Mouse (Mus musculus): ENCODE results near the gene Ptafr. TPM values are rescaled to one million over a fixed set of nuclear protein-coding genes. Genes with fewer than 3 reads are reported as not detected.
"Not testable (repeated sequence)": the region's sequence is repeated elsewhere in the genome, so short reads cannot be mapped to it uniquely, and the experiment has no call there.

Gene Ptafr
- polyA plus RNA-seq, 1 experiment from 2014 or later = 1.1 TPM

DNA sequence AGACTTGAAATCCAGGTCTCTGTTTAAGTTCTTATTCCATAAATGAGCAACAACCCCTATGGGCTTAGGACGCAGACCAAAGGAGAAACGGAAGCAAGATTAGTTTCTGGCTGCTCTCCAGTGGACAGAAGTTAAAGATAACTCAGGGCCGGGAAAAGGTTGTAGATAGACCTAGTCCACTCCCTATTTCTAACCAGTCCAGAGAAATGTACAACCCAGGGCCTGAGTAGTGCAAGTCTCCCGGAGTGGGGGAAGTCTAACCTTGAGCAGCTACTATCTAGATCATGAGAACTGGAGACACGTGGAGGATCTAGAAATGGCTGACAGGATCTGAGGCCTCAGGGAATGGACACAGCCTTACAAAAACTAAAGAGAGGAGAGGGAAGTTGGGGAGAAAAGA, 31.4 kb upstream of the Ptafr start:
- H3K4me1 ChIP-seq = peaks cover 28% of the 10 kb centered on the region
- WGBS = 10% methylated on average over 5 of the region's 5 CpGs
- H3K4me2 ChIP-seq = peak overlapping the region; percentile 77
- H3K36me3 ChIP-seq = peaks cover 12% of the 10 kb centered on the region
- no peaks in the 10 kb centered on the region for H3K27me3 ChIP-seq
- no peaks in the 10 kb centered on the region for H3K9me3 ChIP-seq
- peak overlapping the region; percentile 95 for H3K27ac ChIP-seq
- H3K9ac ChIP-seq = peak overlapping the region; percentile 70
- ATAC-seq (ENCODE audit: insufficient number of reproducible peaks, low FRiP score, low TSS enrichment, low read depth) = no peak
- peak overlapping the region; percentile 78 for H3K4me3 ChIP-seq

DNA sequence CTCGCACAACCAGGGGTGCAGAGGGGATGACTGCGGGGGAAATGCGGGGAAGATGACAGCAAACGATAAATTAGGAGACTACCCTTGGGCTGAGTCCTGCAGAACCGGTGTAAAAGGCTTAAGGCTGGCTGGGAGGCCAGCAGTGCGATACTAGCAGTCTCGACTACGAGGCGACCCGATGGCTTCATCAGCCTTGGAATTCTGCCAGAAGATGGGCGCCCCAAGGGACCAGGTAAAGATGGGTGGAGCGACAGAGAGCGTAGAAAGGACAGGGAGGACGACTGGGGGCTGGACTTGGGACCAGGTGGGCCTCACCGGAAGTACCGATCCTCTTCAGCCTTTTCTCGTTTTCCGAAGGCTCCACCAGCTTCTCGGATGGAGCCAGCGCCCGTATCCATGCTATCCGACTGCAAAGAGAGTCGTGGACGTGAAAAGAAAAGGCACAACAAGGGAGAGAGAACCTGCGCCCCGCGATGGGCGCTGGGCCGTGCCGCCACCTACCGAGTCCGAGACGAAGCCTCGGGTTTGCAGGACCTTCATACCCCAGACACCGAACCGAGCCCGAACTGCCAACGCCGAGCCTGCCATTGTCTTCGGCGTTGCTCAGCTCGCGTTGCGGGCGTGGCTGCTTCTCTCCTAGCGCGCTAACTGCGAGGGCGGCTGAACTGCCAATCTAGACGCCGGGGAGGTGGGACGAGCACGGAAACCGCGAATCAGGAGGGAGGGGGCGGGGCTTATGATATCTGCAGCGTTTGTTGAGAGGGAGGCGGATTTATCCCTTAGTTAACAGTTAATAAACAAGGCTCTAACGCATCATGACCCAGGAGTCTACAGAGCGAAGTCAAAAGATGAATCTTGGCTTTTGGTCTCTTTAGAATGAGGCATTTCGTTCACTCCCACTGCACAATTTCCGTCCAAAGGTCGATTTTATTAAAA, 30.6 kb upstream of the Ptafr start, which contains the start of gene Atpif1:
TSS of gene Atpif1 (minus strand) at position 679 of the 936 bp plus-strand sequence.
- under 1% methylated on average over 63 of the region's 63 CpGs for WGBS
- peak; percentile 89 for ATAC-seq (ENCODE audit: insufficient number of reproducible peaks, low FRiP score, low TSS enrichment, low read depth)
- Histone ChIP-seq H3K9me3 (no peaks in the 10 kb centered on the region), H3K36me3 (peaks cover 12% of the 10 kb centered on the region), H3K9ac (peak within 1 kb of the TSS; percentile 70), H3K27me3 (no peaks in the 10 kb centered on the region), H3K27ac (peak within 1 kb of the TSS; percentile 95), H3K4me2 (peak within 1 kb of the TSS; percentile 77), H3K4me1 (peaks cover 28% of the 10 kb centered on the region), H3K4me3 (peak within 1 kb of the TSS; percentile 78)

DNA sequence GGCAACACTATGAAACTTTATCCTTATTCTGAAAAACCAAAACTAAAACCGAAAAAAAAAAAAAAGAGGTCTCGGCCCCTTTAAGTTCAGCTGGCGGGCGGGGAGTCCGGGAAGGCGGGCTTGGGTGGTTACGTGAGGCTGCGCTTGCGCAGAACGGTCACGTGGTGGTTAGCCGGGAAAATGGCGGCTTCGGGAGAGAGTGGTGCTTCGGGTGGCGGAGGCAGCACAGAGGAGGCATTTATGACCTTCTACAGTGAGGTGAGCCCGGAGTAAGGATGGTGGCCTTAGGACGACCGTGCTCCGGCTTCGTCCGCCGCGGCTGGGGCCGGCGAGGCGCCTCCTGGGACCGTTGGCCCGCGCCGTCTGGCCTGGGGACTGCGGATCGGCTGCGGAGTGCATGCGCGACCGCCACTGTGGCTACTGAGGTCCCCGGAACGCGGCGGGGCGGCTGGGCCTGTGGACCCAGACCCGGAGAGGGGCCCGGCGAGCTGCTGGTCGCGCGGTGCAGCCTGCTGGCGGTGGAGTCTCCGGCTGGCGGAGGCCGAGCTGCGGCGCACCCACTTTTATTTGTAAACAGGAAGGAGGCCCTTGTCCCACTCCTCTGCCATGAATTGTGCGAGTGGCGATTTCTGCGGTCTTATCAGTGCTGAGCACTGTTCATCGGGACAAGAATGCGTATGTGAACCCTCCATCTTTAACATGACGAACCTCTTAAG, 28.3 kb upstream of the Ptafr start, which contains the start of gene Dnajc8:
TSS of gene Dnajc8 (plus strand) at position 145 of the 716 bp plus-strand sequence.
- under 1% methylated on average over 60 of the region's 60 CpGs for WGBS
- peak within 1 kb of the TSS; percentile 68 for H3K4me2 ChIP-seq
- peaks cover 21% of the 10 kb centered on the region for H3K36me3 ChIP-seq
- H3K4me3 ChIP-seq = peak within 1 kb of the TSS; percentile 98
- H3K4me1 ChIP-seq = peaks cover 28% of the 10 kb centered on the region
- H3K9me3 ChIP-seq = no peaks in the 10 kb centered on the region
- peak within 1 kb of the TSS; percentile 81 for H3K27ac ChIP-seq
- H3K27me3 ChIP-seq = no peaks in the 10 kb centered on the region
- H3K9ac ChIP-seq = peak within 1 kb of the TSS; percentile 93
- peak; percentile 73; the same call in 1 of the 2 replicates for ATAC-seq (ENCODE audit: insufficient number of reproducible peaks, low FRiP score, low TSS enrichment, low read depth)

DNA sequence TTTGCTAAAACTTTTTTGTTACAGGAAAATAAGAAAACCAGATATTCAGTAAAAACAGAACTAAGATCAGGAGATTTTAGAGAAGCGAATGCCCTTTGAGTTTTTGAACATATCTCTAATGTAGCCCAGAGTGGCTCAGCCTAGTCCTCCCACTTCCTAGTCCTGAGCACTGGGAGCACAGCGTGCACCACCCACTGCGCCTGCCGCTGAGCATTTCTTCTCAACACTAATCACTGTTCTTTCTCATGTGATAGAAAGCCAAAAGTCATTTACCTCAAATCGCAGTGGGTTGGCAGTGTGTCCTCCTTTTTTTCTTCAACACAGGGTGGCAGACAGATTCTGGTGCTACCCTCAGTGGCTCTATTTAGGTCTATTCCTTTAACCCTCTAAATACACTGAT, 24.4 kb upstream of the Ptafr start:
- ATAC-seq (ENCODE audit: insufficient number of reproducible peaks, low FRiP score, low TSS enrichment, low read depth) = no peak
- no peak overlapping the region for H3K4me2 ChIP-seq
- no peak overlapping the region for H3K27ac ChIP-seq
- peaks cover 17% of the 10 kb centered on the region for H3K4me1 ChIP-seq
- no peak overlapping the region for H3K4me3 ChIP-seq
- WGBS = 93% methylated on average over 5 of the region's 5 CpGs
- H3K27me3 ChIP-seq = no peaks in the 10 kb centered on the region
- no peaks in the 10 kb centered on the region for H3K9me3 ChIP-seq
- H3K36me3 ChIP-seq = peaks cover 52% of the 10 kb centered on the region
- no peak overlapping the region for H3K9ac ChIP-seq

DNA sequence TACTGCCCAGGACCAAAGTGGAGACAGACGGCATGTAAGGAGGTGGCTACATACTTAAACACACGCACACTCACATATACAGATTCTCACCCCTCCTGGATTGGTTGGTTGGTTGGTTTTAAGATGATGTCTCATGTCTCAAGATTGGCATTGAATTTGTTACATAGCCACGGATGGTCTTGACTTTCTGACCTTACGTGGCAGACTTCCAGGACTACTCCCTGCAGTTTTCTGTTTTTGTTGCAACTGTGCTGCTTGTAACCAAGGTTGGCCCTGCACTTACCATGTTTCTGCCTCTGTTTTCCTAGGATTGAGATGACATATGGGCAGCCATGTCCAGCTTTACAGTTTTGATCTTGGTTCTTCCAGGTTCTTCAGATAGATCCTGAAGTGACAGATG, 22.5 kb upstream of the Ptafr start:
- H3K4me2 ChIP-seq = no peak overlapping the region
- no peak for ATAC-seq (ENCODE audit: insufficient number of reproducible peaks, low FRiP score, low TSS enrichment, low read depth)
- H3K4me3 ChIP-seq = no peak overlapping the region
- 90% methylated on average over 4 of the region's 4 CpGs for WGBS
- no peak overlapping the region for H3K27ac ChIP-seq
- no peak overlapping the region for H3K9ac ChIP-seq
- H3K27me3 ChIP-seq = no peaks in the 10 kb centered on the region
- H3K4me1 ChIP-seq = peaks cover 10% of the 10 kb centered on the region
- peaks cover 67% of the 10 kb centered on the region for H3K36me3 ChIP-seq
- H3K9me3 ChIP-seq = no peaks in the 10 kb centered on the region

DNA sequence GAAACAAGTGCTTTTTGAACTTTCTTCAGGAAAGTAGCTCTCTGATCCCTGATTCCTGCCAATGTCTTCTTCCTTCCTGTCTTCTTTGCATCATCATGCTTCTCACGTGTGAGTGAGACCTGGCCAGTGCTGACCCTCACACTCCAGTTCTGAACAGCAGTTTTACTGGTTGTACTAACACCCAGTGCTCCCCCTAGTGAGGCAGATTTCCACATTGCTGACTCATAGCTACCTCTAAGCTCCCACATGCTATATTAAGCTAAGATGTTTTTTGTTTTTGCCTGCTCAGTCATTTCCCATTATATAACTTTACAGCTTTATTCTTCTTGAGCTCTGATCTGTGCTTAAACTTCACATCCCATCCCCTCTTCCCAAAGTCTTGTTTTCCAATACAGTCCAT, 21.1 kb upstream of the Ptafr start:
- Histone ChIP-seq H3K36me3 (peaks cover 77% of the 10 kb centered on the region), H3K4me2 (no peak overlapping the region), H3K9ac (no peak overlapping the region), H3K4me1 (no peaks in the 10 kb centered on the region), H3K27ac (no peak overlapping the region), H3K9me3 (no peaks in the 10 kb centered on the region), H3K27me3 (no peaks in the 10 kb centered on the region), H3K4me3 (no peak overlapping the region)
- WGBS = 64% methylated on average over 1 of the region's 1 CpGs
- ATAC-seq (ENCODE audit: insufficient number of reproducible peaks, low FRiP score, low TSS enrichment, low read depth) = no peak

DNA sequence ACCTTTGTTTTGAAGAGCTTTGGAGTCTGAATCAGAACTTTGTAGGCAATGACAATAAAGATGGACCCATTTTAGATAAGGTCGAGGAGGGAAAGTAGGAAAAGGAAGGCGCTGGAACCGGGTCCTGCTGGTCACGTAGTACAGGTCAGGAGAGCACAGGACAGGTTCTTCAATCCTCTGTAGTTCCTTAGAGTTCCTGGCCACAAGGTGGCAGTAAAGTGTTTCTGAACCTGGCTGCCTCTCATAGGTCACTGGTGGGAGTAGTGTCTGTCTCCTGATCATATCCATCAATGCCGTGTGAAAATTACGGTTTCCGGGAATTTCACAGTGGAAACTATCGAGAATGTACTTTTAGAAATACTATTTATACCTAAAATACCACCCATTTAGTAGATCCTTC, 18.0 kb upstream of the Ptafr start:
- Histone ChIP-seq H3K4me2 (no peak overlapping the region), H3K27me3 (no peaks in the 10 kb centered on the region), H3K4me1 (no peaks in the 10 kb centered on the region), H3K36me3 (peaks cover 84% of the 10 kb centered on the region), H3K9me3 (no peaks in the 10 kb centered on the region), H3K4me3 (no peak overlapping the region), H3K27ac (no peak overlapping the region), H3K9ac (no peak overlapping the region)
- ATAC-seq (ENCODE audit: insufficient number of reproducible peaks, low FRiP score, low TSS enrichment, low read depth) = no peak
- 31% methylated on average over 8 of the region's 8 CpGs for WGBS

DNA sequence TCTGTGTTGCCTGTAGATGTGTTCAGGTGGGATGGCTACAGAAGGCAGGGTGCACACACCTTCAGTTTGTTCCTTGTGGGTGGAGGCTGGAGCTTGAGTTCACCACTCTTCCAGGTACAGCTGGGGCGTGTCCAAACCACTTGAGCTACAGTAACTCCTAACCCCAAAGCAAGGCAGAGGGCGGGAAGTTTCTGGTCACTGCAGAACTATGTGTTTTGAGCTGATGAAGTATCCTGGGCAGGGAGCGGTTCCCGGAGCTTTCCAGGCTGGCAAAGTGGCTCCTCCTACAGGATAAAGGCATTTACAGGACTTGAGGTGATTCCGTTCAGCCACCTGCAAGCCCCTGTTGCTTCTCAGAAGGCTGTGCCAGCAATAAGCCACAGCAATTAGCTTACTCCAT, 9.6 kb upstream of the Ptafr start:
- Histone ChIP-seq H3K9me3 (no peaks in the 10 kb centered on the region), H3K4me1 (no peaks in the 10 kb centered on the region), H3K27ac (0 out of 2 replicates have a peak overlapping the region, but pooled peaks have one; percentile 3), H3K27me3 (no peaks in the 10 kb centered on the region), H3K9ac (no peak overlapping the region), H3K4me2 (no peak overlapping the region), H3K36me3 (peaks cover 44% of the 10 kb centered on the region), H3K4me3 (no peak overlapping the region)
- 73% methylated on average over 5 of the region's 5 CpGs for WGBS
- no peak for ATAC-seq (ENCODE audit: insufficient number of reproducible peaks, low FRiP score, low TSS enrichment, low read depth)

DNA sequence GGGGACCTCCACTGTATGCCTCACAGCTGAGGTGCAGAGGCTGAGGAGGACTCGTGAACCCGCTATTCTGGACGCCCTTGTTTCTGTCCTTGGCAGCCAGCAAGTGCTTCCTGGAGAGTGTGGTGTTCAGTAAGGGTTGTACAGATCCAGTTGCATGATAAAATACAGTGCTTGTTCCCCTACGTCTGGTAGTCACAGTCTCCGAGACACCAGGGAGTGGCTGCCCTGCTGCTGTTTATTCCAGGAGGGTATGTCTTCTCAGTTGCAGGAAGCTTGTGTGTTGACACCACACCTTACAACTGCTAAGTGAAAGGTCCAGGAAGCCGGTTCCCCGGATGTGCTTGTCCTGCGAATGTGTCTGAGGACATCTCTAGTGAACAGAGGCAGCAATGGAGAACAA, 9.2 kb upstream of the Ptafr start:
- H3K27me3 ChIP-seq = no peaks in the 10 kb centered on the region
- H3K4me1 ChIP-seq = no peaks in the 10 kb centered on the region
- no peak overlapping the region for H3K4me2 ChIP-seq
- no peak for ATAC-seq (ENCODE audit: insufficient number of reproducible peaks, low FRiP score, low TSS enrichment, low read depth)
- H3K4me3 ChIP-seq = no peak overlapping the region
- H3K27ac ChIP-seq = 0 out of 2 replicates have a peak overlapping the region, but pooled peaks have one; percentile 3
- WGBS = 80% methylated on average over 8 of the region's 8 CpGs
- H3K36me3 ChIP-seq = peaks cover 40% of the 10 kb centered on the region
- H3K9ac ChIP-seq = no peak overlapping the region
- H3K9me3 ChIP-seq = no peaks in the 10 kb centered on the region

DNA sequence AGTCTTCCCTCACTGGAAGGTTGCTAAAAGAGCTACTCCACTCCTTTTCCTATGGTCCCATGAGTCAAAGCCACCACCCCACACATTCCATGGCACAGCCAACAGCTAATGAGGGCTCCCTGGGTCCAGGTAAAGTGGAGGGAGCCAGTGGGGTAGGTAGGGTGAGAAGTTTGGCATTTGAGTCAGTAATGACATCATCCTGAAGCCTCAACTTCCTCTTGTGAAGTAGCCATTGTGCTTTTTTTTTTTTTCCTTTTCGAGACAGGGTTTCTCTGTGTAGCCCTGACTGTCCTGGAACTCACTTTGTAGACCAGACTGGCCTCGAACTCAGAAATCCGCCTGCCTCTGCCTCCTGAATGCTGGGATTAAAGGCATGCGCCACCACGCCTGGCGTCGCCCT, 8.3 kb upstream of the Ptafr start:
- not testable (repeated sequence) for H3K27me3 ChIP-seq; H3K4me1 ChIP-seq; H3K9ac ChIP-seq; ATAC-seq (ENCODE audit: insufficient number of reproducible peaks, low FRiP score, low TSS enrichment, low read depth); H3K9me3 ChIP-seq; H3K27ac ChIP-seq; H3K4me2 ChIP-seq; H3K4me3 ChIP-seq
- H3K36me3 ChIP-seq = peaks cover 33% of the 10 kb centered on the region
- WGBS = 93% methylated on average over 7 of the region's 7 CpGs

DNA sequence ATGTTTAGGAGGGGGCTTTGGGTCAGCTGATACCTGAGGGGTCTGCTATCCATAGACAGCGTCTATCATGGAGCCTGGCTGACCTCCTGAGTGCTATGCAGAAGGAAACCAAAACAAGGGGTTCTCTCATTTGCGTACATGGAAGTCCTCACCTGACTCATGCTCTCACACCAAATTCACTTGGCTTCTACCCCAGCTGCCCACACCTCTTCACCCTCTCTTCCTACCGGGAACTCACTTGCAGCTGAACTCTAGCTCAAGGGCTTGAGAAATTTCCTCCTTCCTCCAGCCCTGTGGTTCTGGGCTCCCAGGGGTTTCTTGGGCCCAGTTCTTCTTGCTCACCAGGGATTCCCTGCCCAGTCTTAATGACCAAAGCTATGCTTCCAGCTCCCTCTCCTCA, 606 bp upstream of the Ptafr start:
- Histone ChIP-seq H3K9ac (no peak overlapping the region), H3K4me1 (peaks cover 6% of the 10 kb centered on the region; the same call in 1 of the 2 replicates), H3K4me3 (no peak overlapping the region), H3K27me3 (no peaks in the 10 kb centered on the region), H3K36me3 (no peaks in the 10 kb centered on the region), H3K4me2 (no peak overlapping the region), H3K9me3 (no peaks in the 10 kb centered on the region), H3K27ac (no peak overlapping the region)
- no peak for ATAC-seq (ENCODE audit: insufficient number of reproducible peaks, low FRiP score, low TSS enrichment, low read depth)
- WGBS = 71% methylated on average over 3 of the region's 3 CpGs
